ENCODE assay signal across 10 mouse cellular contexts in genomic region chr8:125465156-125465821, GRCm38 (mm10).
A peak's percentile ranks its signal among the peaks of the same experiment; 100 is the strongest.
DNase-seq lines count a peak whose midpoint lies in the region; ATAC-seq and TF ChIP-seq lines count a peak whose summit lies in the region.
"Had no signal": no experiment of that assay in that cellular context is flagged by ENCODE, and none has a peak within 500 bp of the region (broad histone marks: within the 10 kb centered on the region; RNA-seq: fewer than 3 reads in every experiment).

No protein-coding gene starts in this region.

- H3K4me3 ChIP-seq in hindbrain, embryonic 13.5 days: no peak overlapping the region
- H3K4me3 ChIP-seq in midbrain, embryonic 10.5 days: no peak overlapping the region
- no peak overlapping the region for H3K4me3 ChIP-seq in intestine, postnatal 0 days (ENCODE audit: low read depth, low read length)

- TF ChIP-seq CTCF in brain, embryonic 14.5 days (IDR thresholded peaks at IDR 0.05; ENCODE audit: borderline replicate concordance, extremely low read depth, insufficient read depth, insufficient read length): no peak
- TF ChIP-seq CTCF in intestine, postnatal 0 days (IDR thresholded peaks at IDR 0.05; ENCODE audit: low read depth): no peak

- no peaks in the 10 kb centered on the region for H3K9me3 ChIP-seq in hindbrain, embryonic 13.5 days
- H3K9me3 ChIP-seq in midbrain, embryonic 10.5 days (replicated peaks): no peaks in the 10 kb centered on the region
- no peaks in the 10 kb centered on the region for H3K9me3 ChIP-seq in intestine, postnatal 0 days (ENCODE audit: control insufficient read depth)

- peak; percentile 37 for DNase-seq in 3T3-L1 (ENCODE audit: low read depth, low spot score)
- DNase-seq in brain, embryonic 14.5 days (ENCODE audit: low read depth): peak; percentile 77
- peak; percentile 59 for DNase-seq in midbrain, embryonic 10.5 days (ENCODE audit: low spot score)
- no peak for DNase-seq in right cerebral cortex, postnatal 25 days
- no peak for DNase-seq in adrenal gland, adult 8-10 months
- DNase-seq: lung, postnatal 4 days had no signal

- H3K27ac ChIP-seq in hindbrain, embryonic 13.5 days: 0 out of 2 replicates have a peak overlapping the region, but pooled peaks have one; percentile 18
- H3K27ac ChIP-seq in midbrain, embryonic 10.5 days (replicated peaks): no peak overlapping the region
- no peak overlapping the region for H3K27ac ChIP-seq in intestine, postnatal 0 days (ENCODE audit: low read depth, low read length)

- peak; percentile 47; the same call in 1 of the 2 replicates for ATAC-seq in hindbrain, embryonic 13.5 days (ENCODE audit: low FRiP score)
- no peak for ATAC-seq in erythroblast, adult 5-6 weeks (replicated peaks; ENCODE audit: low FRiP score, poor library complexity, severe bottlenecking)
- no peak for ATAC-seq in intestine, postnatal 0 days
- ATAC-seq: intestine, embryonic 16.5 days had no signal

- no peak for TF ChIP-seq POLR2A in brain, embryonic 14.5 days (IDR thresholded peaks at IDR 0.05; ENCODE audit: borderline replicate concordance, extremely low read depth, insufficient read depth, insufficient read length, poor library complexity, severe bottlenecking)

- H3K27me3 ChIP-seq in hindbrain, embryonic 13.5 days: 0 out of 2 replicates have a peak, but pooled peaks cover 9% of the 10 kb centered on the region
- H3K27me3 ChIP-seq in midbrain, embryonic 10.5 days (ENCODE audit: low read depth, poor library complexity, severe bottlenecking): peaks cover 7% of the 10 kb centered on the region; the same call in 1 of the 2 replicates
- H3K27me3 ChIP-seq in intestine, postnatal 0 days (replicated peaks; ENCODE audit: control insufficient read depth, insufficient read depth, low read length): no peaks in the 10 kb centered on the region

- peak overlapping the region; percentile 19; the same call in 1 of the 2 replicates for H3K9ac ChIP-seq in hindbrain, embryonic 13.5 days
- H3K9ac ChIP-seq in intestine, postnatal 0 days (ENCODE audit: low read depth, low read length): no peak overlapping the region

- H3K36me3 ChIP-seq in hindbrain, embryonic 13.5 days: peaks cover 40% of the 10 kb centered on the region
- H3K36me3 ChIP-seq in midbrain, embryonic 10.5 days: peaks cover 54% of the 10 kb centered on the region
- H3K36me3 ChIP-seq in intestine, postnatal 0 days (ENCODE audit: control insufficient read depth, insufficient read depth): peaks cover 44% of the 10 kb centered on the region

- no peak overlapping the region for H3K4me2 ChIP-seq in hindbrain, embryonic 13.5 days
- H3K4me2 ChIP-seq in intestine, postnatal 0 days (replicated peaks; ENCODE audit: low read depth): no peak overlapping the region

- H3K4me1 ChIP-seq in hindbrain, embryonic 13.5 days (replicated peaks): peaks cover 65% of the 10 kb centered on the region
- H3K4me1 ChIP-seq in midbrain, embryonic 10.5 days: peaks cover 46% of the 10 kb centered on the region
- no peaks in the 10 kb centered on the region for H3K4me1 ChIP-seq in intestine, postnatal 0 days (replicated peaks; ENCODE audit: control insufficient read depth, insufficient read depth, low read length)

- 14% methylated on average over 6 of the region's 6 CpGs for WGBS in hindbrain, embryonic 13.5 days
- WGBS in midbrain, embryonic 10.5 days: 25% methylated on average over 6 of the region's 6 CpGs
- WGBS in intestine, postnatal 0 days: 65% methylated on average over 6 of the region's 6 CpGs

Comparison
In these comparisons a context has a peak if more than half of its experiments do, and no peak if none do; other contexts are left out.
1. DNase-seq: peak in 3T3-L1 (single experiment), brain, embryonic 14.5 days (single experiment) and midbrain, embryonic 10.5 days (single experiment); none in right cerebral cortex, postnatal 25 days (single experiment) and adrenal gland, adult 8-10 months (single experiment).